In the genomic region with DNA sequence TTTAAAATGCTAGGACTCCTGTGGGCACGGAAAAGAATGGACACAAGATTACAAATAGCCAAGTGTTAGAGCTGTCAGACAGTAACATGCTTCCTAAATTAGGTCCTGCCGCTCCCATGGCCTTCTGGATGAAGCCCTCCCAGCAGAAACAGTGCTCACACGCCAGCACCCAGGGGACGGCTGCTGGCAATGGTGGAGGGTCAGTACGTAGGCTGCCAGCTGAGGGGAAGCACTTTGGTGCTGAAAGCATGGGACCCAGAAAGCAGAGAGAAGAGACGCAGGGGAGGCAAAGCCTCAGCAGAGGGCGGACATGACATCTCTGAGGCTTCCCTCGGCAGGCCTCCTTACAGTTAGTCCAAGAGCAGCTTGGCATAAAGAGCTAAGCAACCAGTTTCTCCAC, we compare ENCODE assay signal across 25 mouse cellular contexts. TPM values are rescaled to one million over a fixed set of nuclear protein-coding genes. Genes with fewer than 3 reads are reported as not detected.
DNase-seq lines count a peak whose midpoint lies in the region; ATAC-seq and TF ChIP-seq lines count a peak whose summit lies in the region.
"Had no signal": no experiment of that assay in that cellular context is flagged by ENCODE, and none has a peak within 500 bp of the region (broad histone marks: within the 10 kb centered on the region; RNA-seq: fewer than 3 reads in every experiment).

No protein-coding gene starts in this region.

- 75% methylated on average over 8 of the region's 8 CpGs for WGBS in heart, adult 2 months
- 93% methylated on average over 8 of the region's 8 CpGs for WGBS in midbrain, embryonic 11.5 days
- 89% methylated on average over 8 of the region's 8 CpGs for WGBS in midbrain, embryonic 16.5 days

- H3K27me3 ChIP-seq in heart, adult 2 months (ENCODE audit: control insufficient read depth, insufficient read depth, low read length): no peaks in the 10 kb centered on the region
- no peaks in the 10 kb centered on the region for H3K27me3 ChIP-seq in midbrain, embryonic 11.5 days (ENCODE audit: control insufficient read depth, insufficient read depth, low read length)
- H3K27me3 ChIP-seq in midbrain, embryonic 16.5 days (ENCODE audit: control insufficient read depth, insufficient read depth, low read depth, low read length): no peaks in the 10 kb centered on the region
- H3K27me3 ChIP-seq: embryonic facial prominence, embryonic 13.5 days; embryonic facial prominence, embryonic 15.5 days; forebrain, embryonic 12.5 days had no signal

- no peak for ATAC-seq in midbrain, embryonic 11.5 days (ENCODE audit: low FRiP score)
- ATAC-seq in midbrain, embryonic 16.5 days: no peak
- ATAC-seq: forebrain, embryonic 14.5 days; forebrain, embryonic 16.5 days had no signal

- H3K9ac ChIP-seq in heart, adult 2 months (ENCODE audit: low read depth, low read length): no peak overlapping the region
- H3K9ac ChIP-seq in midbrain, embryonic 11.5 days (ENCODE audit: low read length): no peak overlapping the region
- H3K9ac ChIP-seq in midbrain, embryonic 16.5 days (ENCODE audit: low read depth, low read length): no peak overlapping the region
- H3K9ac ChIP-seq: embryonic facial prominence, embryonic 13.5 days; embryonic facial prominence, embryonic 15.5 days; forebrain, embryonic 12.5 days had no signal

- H3K27ac ChIP-seq in heart, adult 2 months: peak overlapping the region; percentile 28; the same call in 1 of the 2 replicates
- no peak overlapping the region for H3K27ac ChIP-seq in midbrain, embryonic 11.5 days (ENCODE audit: low read depth, low read length)
- no peak overlapping the region for H3K27ac ChIP-seq in midbrain, embryonic 16.5 days (ENCODE audit: low read length)
- H3K27ac ChIP-seq: embryonic facial prominence, embryonic 13.5 days; embryonic facial prominence, embryonic 15.5 days; forebrain, embryonic 10.5 days; forebrain, embryonic 12.5 days had no signal

- H3K9me3 ChIP-seq in midbrain, embryonic 11.5 days (ENCODE audit: control insufficient read depth, low read length): no peaks in the 10 kb centered on the region
- H3K9me3 ChIP-seq in midbrain, embryonic 16.5 days (replicated peaks; ENCODE audit: control insufficient read depth, low read length, poor library complexity, severe bottlenecking): no peaks in the 10 kb centered on the region
- H3K9me3 ChIP-seq: embryonic facial prominence, embryonic 13.5 days; embryonic facial prominence, embryonic 15.5 days; forebrain, embryonic 10.5 days; forebrain, embryonic 12.5 days had no signal

- peaks cover 2% of the 10 kb centered on the region; the same call in 1 of the 2 replicates for H3K79me2 ChIP-seq in heart, adult 2 months (replicated peaks; ENCODE audit: control insufficient read depth, insufficient read depth, low read length)

- peaks cover 5% of the 10 kb centered on the region; the same call in 1 of the 2 replicates for H3K36me3 ChIP-seq in heart, adult 2 months (ENCODE audit: control insufficient read depth, insufficient read depth, low read length)
- no peaks in the 10 kb centered on the region; the same call in 1 of the 2 replicates for H3K36me3 ChIP-seq in midbrain, embryonic 11.5 days (ENCODE audit: control insufficient read depth, insufficient read depth, low read length)
- peaks cover 11% of the 10 kb centered on the region for H3K36me3 ChIP-seq in midbrain, embryonic 16.5 days (ENCODE audit: control insufficient read depth, insufficient read depth, low read length)

- DNase-seq in gastrocnemius, adult 18-20 months (ENCODE audit: low spot score): peak; percentile 38
- no peak for DNase-seq in gastrocnemius, postnatal 4 days (ENCODE audit: low spot score in 2 of 2)
- peak in 1 of 2 experiments; percentile 40 for DNase-seq in heart, adult 2 months
- DNase-seq in heart, postnatal 4 days: no peak
- peak; percentile 26 for DNase-seq in midbrain, embryonic 11.5 days (ENCODE audit: low spot score, missing footprints)
- DNase-seq: adrenal gland, adult 8-10 months; adrenal gland, postnatal 25 days; cerebellum, adult 11 months; cerebellum, adult 18-20 months; cerebellum, adult 8-10 months; cerebellum, adult 9-11 months; cerebellum, postnatal 14 days; cerebellum, postnatal 36 days; embryo, embryonic 11 days had no signal

- intact Hi-C loops in heart, adult 2 months (cut with DNase I): no loop called here

- peaks cover 23% of the 10 kb centered on the region for H3K4me1 ChIP-seq in heart, adult 2 months (ENCODE audit: control insufficient read depth, insufficient read depth, low read length)
- H3K4me1 ChIP-seq in midbrain, embryonic 11.5 days (ENCODE audit: control insufficient read depth, insufficient read depth, low read length): no peaks in the 10 kb centered on the region
- H3K4me1 ChIP-seq in midbrain, embryonic 16.5 days (ENCODE audit: control insufficient read depth, insufficient read depth, low read length): no peaks in the 10 kb centered on the region
- H3K4me1 ChIP-seq: embryonic facial prominence, embryonic 13.5 days; forebrain, embryonic 10.5 days had no signal

- TF ChIP-seq EP300 in heart, adult 2 months (IDR thresholded peaks at IDR 0.05; ENCODE audit: insufficient read depth, low read depth, low read length): no peak

- H3K4me2 ChIP-seq in midbrain, embryonic 11.5 days: no peak overlapping the region
- no peak overlapping the region for H3K4me2 ChIP-seq in midbrain, embryonic 16.5 days (ENCODE audit: low read length)
- H3K4me2 ChIP-seq: embryonic facial prominence, embryonic 13.5 days; embryonic facial prominence, embryonic 15.5 days; forebrain, embryonic 12.5 days had no signal

- TF ChIP-seq CTCF in heart, adult 2 months (IDR thresholded peaks at IDR 0.05): no peak

- TF ChIP-seq POLR2A in heart, adult 2 months (IDR thresholded peaks at IDR 0.05; ENCODE audit: insufficient read depth, low read depth, low read length): no peak

- no peak overlapping the region for H3K4me3 ChIP-seq in heart, adult 2 months
- no peak overlapping the region for H3K4me3 ChIP-seq in midbrain, embryonic 11.5 days (ENCODE audit: low read depth, low read length)
- H3K4me3 ChIP-seq in midbrain, embryonic 16.5 days (ENCODE audit: low read depth, low read length): no peak overlapping the region
- H3K4me3 ChIP-seq: embryonic facial prominence, embryonic 13.5 days; embryonic facial prominence, embryonic 15.5 days; erythroblast, embryonic 14.5 days; forebrain, embryonic 10.5 days; forebrain, embryonic 12.5 days had no signal

RNA-seq across cellular contexts. Expression of gene Fbxw8, which starts 15.6 kb away (rescaled TPM):
- 10 to 100 TPM; 20.5 to 21.1 TPM for total RNA-seq in gastrocnemius, adult 18-20 months (2021)
- 10 to 100 TPM; 60.2 to 61.6 TPM for total RNA-seq in gastrocnemius, postnatal 4 days (2021)
- 10 to 100 TPM; 36.8 to 39.2 TPM for total RNA-seq in heart, adult 2 months (2021)
- polyA plus RNA-seq in heart, adult 2 months (2012; rRNA removed): 35.1 and 46.8 TPM in 2 replicates
- total RNA-seq in heart, postnatal 4 days (2021): 10 to 100 TPM; 54.9 to 61.1 TPM
- polyA plus RNA-seq in midbrain, embryonic 11.5 days (2014; fragmentation: Nextera tagmentation; extraction: Ambion mirVana): 16.5 and 21.1 TPM in 2 replicates
- polyA plus RNA-seq in midbrain, embryonic 16.5 days (2015; fragmentation: Nextera tagmentation; extraction: Ambion mirVana): 18.4 TPM in 2 replicates

RNA-seq across cellular contexts. Expression of gene Hrk, which starts 24.8 kb away (rescaled TPM):
- total RNA-seq in gastrocnemius, adult 18-20 months (2021): under 1 TPM; 0.12 to 0.21 TPM
- total RNA-seq in gastrocnemius, postnatal 4 days (2021): not detected
- under 1 TPM; 0.50 TPM for total RNA-seq in heart, adult 2 months (2021)
- polyA plus RNA-seq in heart, adult 2 months (2012; rRNA removed): 0.20 and 0.53 TPM in 2 replicates
- total RNA-seq in heart, postnatal 4 days (2021): under 1 TPM; 0.09 to 0.31 TPM
- polyA plus RNA-seq in midbrain, embryonic 11.5 days (2014; fragmentation: Nextera tagmentation; extraction: Ambion mirVana): 0.08 and 0.18 TPM in 2 replicates
- 4.1 and 4.6 TPM in 2 replicates for polyA plus RNA-seq in midbrain, embryonic 16.5 days (2015; fragmentation: Nextera tagmentation; extraction: Ambion mirVana)
- total RNA-seq: common myeloid progenitor, adult 5-6 weeks; MEL had no signal
- polyA plus RNA-seq: C2C12; erythroblast, embryonic 14.5 days had no signal

Comparison
In these comparisons a context has a peak if more than half of its experiments do, and no peak if none do; other contexts are left out.
1. DNase-seq: peak in gastrocnemius, adult 18-20 months (single experiment) and midbrain, embryonic 11.5 days (single experiment); none in gastrocnemius, postnatal 4 days (0 of 2) and heart, postnatal 4 days (single experiment).